Mouse (Mus musculus) cortical plate, adult 2 months (tissue): ENCODE measurements around the gene Dnajb4.

ENCODE experiments used
- CTCF ChIP-seq: fragments of 200-500 bp; IDR thresholded peaks from 2 replicates; pipeline ENCODE4 v1.5.1; 2011; ENCODE audit warnings: mild to moderate bottlenecking, control low read depth, low read length; ENCODE audit not compliant: insufficient read depth; ENCODE audit errors: extremely low read depth
- POLR2A ChIP-seq: fragments of 200-500 bp; IDR thresholded peaks from 2 replicates; pipeline ENCODE4 v1.6.1; 2011; ENCODE audit warnings: mild to moderate bottlenecking, low read length, control low read depth; ENCODE audit not compliant: insufficient read depth; ENCODE audit errors: extremely low read depth

DNA sequence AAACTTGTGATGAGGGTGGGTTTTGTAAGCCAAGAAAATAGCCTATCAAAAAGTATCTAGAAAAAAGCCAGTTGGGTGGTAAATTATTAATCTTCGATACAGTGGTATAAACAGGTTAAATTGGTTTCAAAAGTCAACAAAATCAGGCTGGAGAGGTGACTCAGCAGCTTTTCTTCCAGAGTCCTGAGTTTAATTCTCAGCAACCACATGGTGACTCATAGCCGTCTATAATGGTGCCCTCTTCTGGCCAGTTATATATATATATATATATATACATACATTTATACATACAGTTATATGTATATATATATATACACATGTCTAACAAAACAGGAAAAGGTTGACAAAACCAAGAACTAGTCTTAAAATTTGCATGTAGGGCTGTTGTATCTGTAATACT is 28.7 kb upstream of the Dnajb4 start:
- TF ChIP-seq POLR2A (no peak), CTCF (no peak)
